ENCODE assay signal across 23 mouse cellular contexts in the genomic region with DNA sequence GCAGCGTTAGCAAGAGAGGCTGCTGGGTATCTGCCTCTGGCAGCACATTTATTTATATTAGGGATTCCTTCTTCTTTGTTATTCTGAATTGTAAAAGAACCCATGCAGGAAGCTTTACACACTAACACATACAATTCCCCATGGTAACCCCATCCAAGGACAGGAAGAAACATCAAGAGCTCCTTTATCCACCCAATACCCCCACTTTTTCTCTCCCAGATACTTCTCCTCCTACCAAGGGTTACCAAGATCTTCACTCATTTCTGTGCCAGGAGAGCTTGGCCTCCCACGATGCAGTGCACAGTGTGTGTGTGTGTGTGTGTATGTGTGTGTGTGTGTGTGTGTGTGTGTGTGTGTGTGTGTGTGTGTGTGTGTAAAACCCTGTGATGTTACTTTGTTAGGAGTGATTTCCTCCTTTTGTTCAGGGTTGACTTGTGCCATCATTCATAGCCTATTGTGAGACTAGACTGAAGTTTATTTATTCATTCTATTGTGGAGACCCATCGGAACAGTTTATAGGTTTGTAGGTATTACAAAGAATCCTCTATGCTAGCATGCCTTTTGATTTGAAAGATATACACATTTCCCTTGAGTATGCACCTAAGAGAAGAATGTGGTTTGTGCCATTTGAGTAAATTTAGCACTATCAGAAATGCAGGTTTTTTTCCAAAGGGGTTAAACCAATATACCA.
A peak's percentile ranks its signal among the peaks of the same experiment; 100 is the strongest.
DNase-seq lines count a peak whose midpoint lies in the region; ATAC-seq and TF ChIP-seq lines count a peak whose summit lies in the region.
"Had no signal": no experiment of that assay in that cellular context is flagged by ENCODE, and none has a peak within 500 bp of the region (broad histone marks: within the 10 kb centered on the region; RNA-seq: fewer than 3 reads in every experiment).

No protein-coding gene starts in this region.

- TF ChIP-seq CTCF in heart, postnatal 0 days (IDR thresholded peaks at IDR 0.05; ENCODE audit: low read depth): no peak
- TF ChIP-seq CTCF in lung, postnatal 0 days (IDR thresholded peaks at IDR 0.05): no peak

- H3K4me1 ChIP-seq in heart, postnatal 0 days (ENCODE audit: control insufficient read depth, insufficient read depth): peaks cover 16% of the 10 kb centered on the region
- H3K4me1 ChIP-seq in lung, postnatal 0 days (ENCODE audit: insufficient read depth, low read depth, low read length): peaks cover 7% of the 10 kb centered on the region; the same call in 1 of the 2 replicates
- H3K4me1 ChIP-seq in hindbrain, embryonic 16.5 days (ENCODE audit: control insufficient read depth, insufficient read depth, low read depth, low read length): no peaks in the 10 kb centered on the region
- H3K4me1 ChIP-seq: limb, embryonic 10.5 days had no signal

- no peaks in the 10 kb centered on the region for H3K27me3 ChIP-seq in heart, postnatal 0 days (ENCODE audit: control insufficient read depth, insufficient read depth, low read length)
- no peaks in the 10 kb centered on the region for H3K27me3 ChIP-seq in lung, postnatal 0 days (replicated peaks; ENCODE audit: insufficient read depth, low read length)
- H3K27me3 ChIP-seq in hindbrain, embryonic 16.5 days (replicated peaks; ENCODE audit: control insufficient read depth, insufficient read depth, low read length): no peaks in the 10 kb centered on the region

- 50% methylated on average over 3 of the region's 3 CpGs for WGBS in heart, postnatal 0 days
- WGBS in lung, postnatal 0 days: 30% methylated on average over 3 of the region's 3 CpGs
- WGBS in hindbrain, embryonic 16.5 days: 29% methylated on average over 3 of the region's 3 CpGs

- no peak for TF ChIP-seq EP300 in heart, postnatal 0 days (IDR thresholded peaks at IDR 0.05; ENCODE audit: low read depth)
- 0 out of 2 replicates have a peak, but pooled peaks have one; percentile 8 for TF ChIP-seq EP300 in lung, postnatal 0 days (IDR thresholded peaks at IDR 0.05)

- H3K4me3 ChIP-seq in heart, postnatal 0 days (ENCODE audit: low read depth, low read length): no peak overlapping the region
- H3K4me3 ChIP-seq in lung, postnatal 0 days (ENCODE audit: low read depth, low read length): no peak overlapping the region
- H3K4me3 ChIP-seq in hindbrain, embryonic 16.5 days (ENCODE audit: low read length): no peak overlapping the region
- H3K4me3 ChIP-seq: limb, embryonic 10.5 days had no signal

- peak; percentile 30 for DNase-seq in heart, postnatal 0 days (ENCODE audit: low spot score)
- DNase-seq in heart, adult 8-10 months (ENCODE audit: low spot score): no peak
- DNase-seq in lung, postnatal 0 days (ENCODE audit: low spot score): peak; percentile 57
- no peak for DNase-seq in lung, adult 18-20 months
- DNase-seq in R1 (ENCODE audit: low read depth, low spot score): peak; percentile 16
- no peak for DNase-seq in spleen, postnatal 14 days (ENCODE audit: low spot score in 2 of 2)
- DNase-seq in ovary, postnatal 10 days (ENCODE audit: low spot score): no peak
- DNase-seq: adrenal gland, postnatal 14 days; cerebellum, adult 11-12 months; cerebellum, postnatal 14 days; forebrain, postnatal 0 days; heart, postnatal 14 days; kidney, adult 2 months; kidney, postnatal 25 days; liver, postnatal 0 days; thymus, postnatal 25 days had no signal

- no peaks in the 10 kb centered on the region for H3K36me3 ChIP-seq in heart, postnatal 0 days (replicated peaks; ENCODE audit: control insufficient read depth, insufficient read depth, low read length)
- H3K36me3 ChIP-seq in lung, postnatal 0 days (ENCODE audit: insufficient read depth, low read length): no peaks in the 10 kb centered on the region
- H3K36me3 ChIP-seq in hindbrain, embryonic 16.5 days (ENCODE audit: control insufficient read depth, insufficient read depth, low read length): no peaks in the 10 kb centered on the region
- H3K36me3 ChIP-seq: limb, embryonic 10.5 days had no signal

- ATAC-seq in heart, postnatal 0 days (ENCODE audit: insufficient read depth, low read depth): peak; percentile 60
- ATAC-seq in lung, postnatal 0 days: peak; percentile 89
- peak; percentile 61 for ATAC-seq in hindbrain, embryonic 16.5 days
- ATAC-seq: activated CD4-positive, CD25-positive, alpha-beta regulatory T cell, adult 4 months; CD4-positive, CD25-positive, alpha-beta regulatory T cell, adult 4 months; forebrain, postnatal 0 days; inflammation-experienced regulatory T-cells, adult 6 months; liver, postnatal 0 days; Patski had no signal

- H3K9me3 ChIP-seq in heart, postnatal 0 days (replicated peaks; ENCODE audit: control insufficient read depth, low read length): no peaks in the 10 kb centered on the region
- H3K9me3 ChIP-seq in lung, postnatal 0 days (ENCODE audit: low read length): no peaks in the 10 kb centered on the region
- H3K9me3 ChIP-seq in hindbrain, embryonic 16.5 days (ENCODE audit: control insufficient read depth, low read length): no peaks in the 10 kb centered on the region
- H3K9me3 ChIP-seq: limb, embryonic 10.5 days had no signal

- no peak overlapping the region for H3K4me2 ChIP-seq in heart, postnatal 0 days (ENCODE audit: low read depth, low read length)
- H3K4me2 ChIP-seq in lung, postnatal 0 days (replicated peaks; ENCODE audit: low read depth, low read length): no peak overlapping the region
- H3K4me2 ChIP-seq in hindbrain, embryonic 16.5 days (ENCODE audit: low read length): no peak overlapping the region
- H3K4me2 ChIP-seq: heart, embryonic 11.5 days had no signal

- H3K9ac ChIP-seq in heart, postnatal 0 days (replicated peaks; ENCODE audit: low read depth, low read length): no peak overlapping the region
- H3K9ac ChIP-seq in lung, postnatal 0 days (replicated peaks; ENCODE audit: low read depth): no peak overlapping the region
- H3K9ac ChIP-seq in hindbrain, embryonic 16.5 days (ENCODE audit: low read depth, low read length): no peak overlapping the region
- H3K9ac ChIP-seq: forebrain, postnatal 0 days; liver, postnatal 0 days had no signal

- H3K27ac ChIP-seq in heart, postnatal 0 days (ENCODE audit: low read depth): peak overlapping the region; percentile 19; the same call in 1 of the 2 replicates
- peak overlapping the region; percentile 49; the same call in 1 of the 2 replicates for H3K27ac ChIP-seq in lung, postnatal 0 days (ENCODE audit: low read length)
- no peak overlapping the region for H3K27ac ChIP-seq in hindbrain, embryonic 16.5 days (ENCODE audit: low read depth, low read length)
- H3K27ac ChIP-seq: limb, embryonic 10.5 days had no signal

Comparison
In these comparisons a context has a peak if more than half of its experiments do, and no peak if none do; other contexts are left out.
1. DNase-seq: peak in heart, postnatal 0 days (single experiment), lung, postnatal 0 days (single experiment) and R1 (single experiment); none in heart, adult 8-10 months (single experiment), lung, adult 18-20 months (0 of 2), spleen, postnatal 14 days (0 of 2) and ovary, postnatal 10 days (single experiment).
2. Peak in every context shown above with its lines, with median percentiles within 50 percentile points of each other: ATAC-seq.